Mouse (Mus musculus) liver, embryonic 14.5 days (tissue): Measurements from ENCODE around the gene Sfi1.
"Not testable (repeated sequence)": the region's sequence is repeated elsewhere in the genome, so short reads cannot be mapped to it uniquely, and the experiment has no call there.

Experiments
- CTCF ChIP-seq: IDR thresholded peaks from 2 replicates; pipeline ENCODE4 v1.5.1; 2016; ENCODE audit warnings: antibody characterized with exemption, low read depth, control low read depth
- EP300 ChIP-seq: IDR thresholded peaks from 2 replicates; pipeline ENCODE4 v1.6.1; 2016; ENCODE audit warnings: antibody characterized with exemption, low read depth

DNA sequence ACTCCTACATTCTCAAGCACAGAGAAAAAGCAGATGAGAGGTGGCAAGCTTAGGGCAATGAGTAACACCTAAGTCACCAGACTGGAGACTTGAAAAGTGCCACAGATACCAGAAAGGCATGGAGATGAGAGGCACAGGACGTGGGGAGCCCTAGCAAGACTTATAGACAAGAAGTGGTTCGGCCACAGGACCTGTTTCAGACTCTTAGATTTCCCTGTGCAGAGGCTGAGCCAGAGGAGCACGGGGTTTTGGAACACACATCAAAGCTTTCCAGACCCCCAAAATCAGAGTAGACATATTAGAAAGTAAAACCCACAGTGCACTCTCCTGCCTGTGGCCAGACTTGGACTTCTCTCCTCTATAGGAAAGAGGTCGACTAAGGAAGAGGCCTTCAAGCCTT, 12.0 kb downstream of the Sfi1 start:
- not testable (repeated sequence) for TF ChIP-seq EP300, CTCF
